Mouse (Mus musculus) mesoderm, embryonic 11.5 days (tissue): ENCODE results near the gene Aff1.
A peak's percentile ranks its signal among the peaks of the same experiment; 100 is the strongest.

ENCODE experiments used
- DNase-seq: peaks from one replicate; pipeline ENCODE4 v3.0.0-alpha.2; 2012; ENCODE audit warnings: low read depth, low spot score

Gene Aff1

DNA sequence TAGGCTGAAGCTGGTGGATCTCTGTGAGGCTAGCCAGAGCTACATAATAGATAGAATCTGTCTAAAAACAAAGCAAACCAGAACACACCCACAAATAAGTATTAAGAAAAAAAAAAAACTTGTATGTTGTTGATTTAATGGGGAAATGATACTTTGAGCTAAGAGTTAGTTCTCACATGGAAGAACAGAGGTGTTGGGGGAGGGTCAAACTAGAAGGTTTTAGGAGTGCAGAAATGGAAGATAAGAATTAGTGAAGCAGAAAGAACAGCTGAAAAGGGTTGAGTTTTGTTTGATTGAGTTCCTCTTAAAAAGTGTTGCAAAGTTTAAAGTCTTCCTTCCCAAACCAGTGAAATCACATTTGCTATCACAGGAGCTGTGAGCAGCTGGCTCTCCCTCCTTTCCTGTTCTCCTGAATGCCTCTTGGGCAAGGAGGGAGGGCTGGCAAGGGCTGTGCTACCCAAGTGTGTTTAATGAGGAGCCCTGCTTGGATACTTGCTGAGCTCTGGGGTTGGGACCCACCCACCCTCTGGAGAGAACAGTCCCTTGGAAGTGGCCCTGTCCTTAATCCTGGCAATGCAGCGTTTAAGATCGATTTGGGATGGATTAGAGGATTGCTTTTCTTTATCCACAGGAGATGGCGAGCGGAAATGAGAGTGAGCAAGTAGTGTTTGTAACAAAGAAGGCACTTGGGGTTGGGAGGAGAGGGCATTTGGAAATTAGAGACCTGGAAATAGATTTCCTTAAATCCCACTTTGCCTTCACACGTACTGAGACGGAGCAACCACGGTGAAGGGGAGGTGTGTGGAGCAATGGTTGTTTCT, 57.5 kb downstream of the Aff1 start:
- no peak for DNase-seq

DNA sequence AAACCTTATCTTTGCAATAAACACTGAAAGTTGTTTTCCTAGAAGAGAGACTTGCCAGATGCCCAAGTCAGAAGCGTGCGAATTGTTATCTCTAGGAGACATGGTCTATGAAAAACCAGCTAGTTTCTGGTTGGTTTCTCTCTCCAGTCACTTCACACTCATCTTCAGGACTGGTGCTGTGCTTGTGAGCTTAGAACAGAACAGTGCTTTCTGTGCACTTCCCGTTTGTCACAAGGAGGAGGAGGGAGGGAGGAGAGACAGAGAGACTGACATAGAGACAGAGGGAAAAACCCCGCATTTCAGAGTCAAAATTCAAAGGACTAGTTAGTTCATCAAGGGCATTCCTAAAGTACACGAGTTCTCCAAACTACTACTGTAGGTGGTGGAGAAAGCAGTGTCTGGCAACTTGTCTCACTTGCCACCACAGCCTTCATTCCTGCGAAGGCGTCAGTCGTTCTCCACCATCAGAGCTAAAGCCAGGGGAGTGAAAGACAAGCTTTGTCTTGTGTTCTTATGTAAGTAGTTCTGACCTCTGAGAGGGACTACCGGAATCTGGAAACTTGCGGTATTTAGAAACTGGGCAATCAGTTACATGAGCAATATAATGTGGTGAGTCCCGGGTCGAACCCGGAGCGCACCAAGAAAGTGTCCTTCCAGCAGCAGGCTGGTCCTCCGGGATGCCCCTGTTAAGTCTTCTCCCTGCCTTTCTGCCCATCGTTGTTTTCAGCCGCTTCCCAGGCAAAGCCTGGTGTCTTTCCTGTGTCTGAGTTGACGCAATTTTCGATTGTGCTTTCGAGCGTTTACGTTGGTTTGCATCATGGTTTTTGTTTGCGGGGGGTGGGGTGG, 60.7 kb downstream of the Aff1 start:
- DNase-seq: peak; percentile 28

DNA sequence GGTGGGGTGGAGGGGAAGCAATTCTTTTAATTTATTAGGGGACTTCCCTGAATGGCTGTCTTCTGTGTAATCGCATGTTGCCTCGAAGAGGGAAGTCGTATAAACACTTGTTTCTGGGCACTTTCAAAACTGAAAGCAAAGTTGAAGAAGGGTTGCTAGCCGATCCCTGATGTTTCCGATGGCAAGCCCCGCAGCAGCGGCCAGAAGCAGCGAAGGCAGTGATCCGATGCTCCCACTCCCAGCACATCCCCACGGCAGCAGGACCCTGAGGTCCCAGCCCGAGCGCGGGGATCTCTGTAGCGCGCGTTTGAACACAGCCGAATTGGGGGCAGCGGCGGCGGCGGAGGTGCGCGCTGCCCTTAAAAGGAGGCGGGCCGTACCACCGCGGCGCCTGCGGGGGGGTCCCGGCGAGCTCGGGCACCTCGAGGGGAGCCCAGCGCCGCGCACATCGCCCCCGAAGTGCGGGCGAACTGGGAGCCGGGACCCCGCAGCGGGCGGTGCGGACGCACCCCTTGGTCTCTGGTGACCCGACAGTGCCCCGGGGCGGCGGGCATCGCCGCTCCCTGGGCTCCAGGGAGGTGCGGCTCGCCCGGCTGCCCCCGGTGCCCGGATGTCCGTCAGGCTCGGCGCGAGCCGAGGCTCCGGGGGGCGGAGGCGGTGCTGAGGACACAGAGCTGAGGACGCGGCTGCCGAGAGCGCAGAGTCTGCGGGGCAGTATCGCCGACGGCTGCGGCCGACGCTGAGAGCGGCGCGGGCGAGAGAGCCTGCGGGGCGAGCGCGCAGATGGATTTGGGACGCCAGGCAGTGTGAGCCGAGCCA, 61.5 kb downstream of the Aff1 start:
- peak; percentile 90 for DNase-seq

DNA sequence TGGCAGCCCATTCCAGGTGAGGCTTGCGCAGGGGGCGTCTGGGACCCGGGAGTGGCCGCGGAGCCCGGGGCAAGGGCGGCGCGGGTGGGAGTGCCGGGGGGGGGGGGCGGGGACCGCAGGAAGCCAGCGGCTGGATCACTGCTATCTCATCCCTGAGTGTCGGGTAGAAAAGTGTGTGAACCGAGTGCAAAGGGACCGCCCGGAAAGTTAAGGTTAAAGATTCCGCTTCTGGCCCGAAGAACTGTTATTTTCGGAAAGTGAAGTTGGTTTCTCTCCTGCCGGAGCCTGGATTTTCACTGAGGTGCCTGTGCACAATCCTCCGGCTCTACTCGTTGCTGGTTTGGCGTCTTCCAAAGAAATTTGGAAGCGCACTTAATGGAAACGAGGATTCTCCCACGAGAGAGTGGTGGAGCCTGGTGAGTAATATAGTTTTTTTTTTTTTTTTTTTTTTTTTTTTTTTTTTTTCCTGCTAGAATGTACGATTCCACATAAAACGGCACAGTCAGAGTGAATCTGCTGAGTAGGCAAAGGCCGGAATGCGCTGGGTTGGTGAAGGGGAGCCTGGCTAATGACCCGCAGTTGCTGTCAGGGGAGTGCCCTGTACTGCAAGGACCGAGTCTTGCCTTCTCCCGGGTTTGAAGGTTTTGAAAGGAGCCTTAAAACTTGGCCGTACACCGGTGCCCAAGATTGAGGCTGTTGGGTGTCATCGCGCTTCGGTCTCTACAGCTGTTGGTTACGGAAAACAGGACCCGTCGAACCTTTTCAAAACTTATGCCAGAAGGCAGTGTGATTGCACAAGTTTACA, 62.4 kb downstream of the Aff1 start:
- DNase-seq: peak; percentile 68

DNA sequence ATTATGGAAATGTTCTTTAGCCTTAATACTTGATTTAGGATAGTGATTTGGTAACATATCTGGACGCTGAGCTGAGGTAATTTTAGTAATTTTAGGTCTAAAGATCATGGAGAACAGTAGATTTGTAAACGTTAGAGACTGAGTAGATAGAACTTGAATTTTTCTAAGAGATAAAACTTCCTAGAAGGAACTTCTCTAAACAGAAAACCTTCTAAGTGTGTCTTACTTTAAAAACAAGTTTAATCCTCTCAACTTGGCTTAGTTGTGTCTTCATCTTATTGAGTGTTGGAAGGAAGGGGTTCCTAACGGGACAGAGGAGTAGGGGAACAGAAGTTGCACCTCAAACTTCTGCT, 62.9 kb downstream of the Aff1 start:
- DNase-seq: no peak

DNA sequence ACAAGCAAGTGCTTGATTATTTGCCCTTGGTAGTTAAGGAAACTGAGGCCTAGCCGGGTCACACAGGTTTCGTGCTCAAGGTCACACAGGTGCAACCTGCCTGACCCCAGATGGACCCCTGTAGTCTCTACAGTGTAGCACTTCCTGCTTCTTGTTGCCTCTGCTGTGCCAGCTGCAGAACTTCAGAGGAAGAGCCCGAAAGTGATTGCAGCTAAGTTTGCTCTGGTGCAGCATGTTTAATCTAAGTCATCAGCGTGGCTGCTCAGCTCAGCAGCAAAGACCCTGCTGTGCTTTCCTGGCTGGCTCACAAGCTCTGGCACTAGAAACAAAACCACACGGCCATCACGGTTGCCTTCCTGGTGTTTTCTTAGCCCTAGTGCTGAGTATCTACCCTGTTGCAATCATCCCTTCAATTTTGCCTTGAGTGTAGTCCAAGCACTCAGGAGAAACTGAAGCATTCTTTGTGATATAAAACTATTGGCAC, 64.1 kb downstream of the Aff1 start:
- DNase-seq: no peak

DNA sequence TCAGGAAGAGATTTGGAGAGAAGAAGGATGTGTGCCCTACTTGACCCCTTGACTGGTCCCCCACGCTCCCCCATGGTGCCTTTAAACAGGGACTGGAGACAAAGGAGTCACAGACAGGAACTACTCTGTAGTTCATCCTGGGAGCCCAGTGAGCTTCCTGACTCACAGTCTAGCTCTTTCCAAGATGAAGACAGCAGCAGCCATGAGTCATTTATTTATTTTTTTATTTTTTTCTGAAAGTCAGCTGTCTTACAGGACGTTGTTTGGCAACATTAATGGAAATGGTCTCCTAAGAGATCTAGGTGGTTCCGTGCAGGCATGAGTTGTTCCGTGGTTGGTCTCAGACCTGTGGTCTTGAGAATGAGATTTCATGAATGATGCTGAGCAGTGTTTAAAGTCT, 66.3 kb downstream of the Aff1 start:
- no peak for DNase-seq

DNA sequence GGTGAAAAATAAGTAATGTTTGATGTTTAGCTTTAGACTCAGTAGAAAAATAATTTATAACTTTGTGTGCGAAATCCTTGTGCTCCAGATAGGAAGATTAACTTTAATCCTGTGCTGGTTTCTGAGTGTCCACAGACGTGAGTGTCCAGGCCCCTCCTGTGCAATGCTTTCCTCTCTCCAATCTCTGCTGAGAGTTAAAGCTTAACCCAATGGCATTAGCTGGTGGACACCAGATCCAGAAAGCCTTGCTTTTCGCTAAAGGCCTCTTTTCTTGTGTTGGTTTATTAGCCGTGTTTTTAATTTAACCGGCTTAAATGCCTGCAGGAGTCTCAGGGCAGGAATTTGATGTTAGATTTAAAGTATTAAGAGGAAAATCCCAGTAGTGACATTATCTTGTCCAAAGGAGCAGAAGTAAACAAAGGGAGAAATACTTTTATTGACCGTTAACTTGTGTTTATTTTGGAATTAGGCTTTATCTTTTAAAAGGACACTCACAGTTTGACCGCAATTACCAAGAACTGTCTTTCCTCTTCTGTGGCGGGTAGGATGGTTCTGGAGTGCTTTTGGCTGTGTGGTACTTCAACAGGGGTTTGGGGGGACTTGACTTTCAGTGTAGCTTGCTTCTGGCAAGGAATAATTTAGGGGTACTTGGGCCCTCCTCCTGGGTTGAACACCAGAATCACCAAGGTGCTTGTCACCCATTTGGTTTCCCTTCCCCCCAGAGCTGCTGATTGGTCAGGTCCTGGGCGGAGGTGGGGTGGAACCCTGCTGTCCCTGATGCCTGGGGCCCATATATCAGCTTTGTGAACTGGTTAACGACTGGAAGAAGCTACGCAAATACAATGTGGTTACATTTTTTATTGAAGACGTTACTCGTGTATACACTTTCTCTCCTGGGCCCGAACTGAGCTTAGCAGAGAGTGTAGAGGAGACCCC, 67.6 kb downstream of the Aff1 start:
- no peak for DNase-seq

DNA sequence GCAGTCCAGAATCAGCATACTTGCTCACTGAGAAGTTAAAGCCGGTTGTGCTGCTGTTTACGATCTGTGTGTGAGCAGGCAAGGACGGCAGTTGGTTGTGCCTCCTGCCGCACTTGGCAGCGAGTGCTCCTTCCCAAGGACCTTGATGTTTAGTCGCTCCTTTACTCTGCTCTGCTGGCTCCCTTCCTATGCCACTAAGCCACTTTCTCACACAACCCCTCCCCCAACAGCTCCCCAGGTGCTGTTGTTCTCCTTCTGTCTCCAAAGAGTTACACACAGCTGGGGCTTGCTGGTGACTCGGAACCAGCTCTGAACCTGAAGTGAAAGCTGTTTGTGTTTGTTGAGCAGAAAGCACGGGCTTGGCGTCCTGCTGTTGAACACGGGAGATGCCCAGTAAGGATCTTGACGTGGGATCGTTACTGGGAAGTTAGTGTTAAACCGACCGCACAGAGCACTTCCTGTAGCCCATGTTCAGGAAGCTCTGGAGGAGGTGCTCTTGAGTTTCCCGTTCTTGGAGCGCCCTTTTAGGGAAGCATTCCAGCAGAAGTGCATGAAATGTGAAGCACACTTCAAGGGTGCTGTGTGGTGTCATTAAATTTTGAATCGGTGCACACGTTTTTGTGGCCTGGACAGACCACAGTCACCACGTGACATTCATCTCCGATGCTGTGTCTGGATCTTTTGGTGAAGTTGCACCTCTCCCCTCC, 68.4 kb downstream of the Aff1 start:
- peak; percentile 37 for DNase-seq

DNA sequence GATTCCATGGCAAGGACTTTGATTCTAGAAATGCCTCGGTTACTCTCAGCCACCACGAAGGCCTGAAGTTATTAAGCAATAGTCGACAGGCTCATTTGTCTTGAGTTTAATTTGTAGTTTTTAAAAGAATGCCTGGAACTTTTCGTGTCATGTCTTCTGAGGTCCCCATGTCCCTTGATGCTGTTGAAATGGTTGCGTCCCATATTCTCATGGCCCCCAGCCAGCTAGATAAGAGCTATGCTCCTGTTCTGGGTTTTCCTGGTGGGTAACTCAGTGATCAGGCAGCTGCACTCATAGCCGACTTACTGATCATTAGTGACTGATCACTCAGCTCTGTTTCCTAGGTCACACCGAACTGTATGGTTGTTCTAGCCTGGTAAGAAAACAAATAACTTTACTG, 69.6 kb downstream of the Aff1 start:
- no peak for DNase-seq

DNA sequence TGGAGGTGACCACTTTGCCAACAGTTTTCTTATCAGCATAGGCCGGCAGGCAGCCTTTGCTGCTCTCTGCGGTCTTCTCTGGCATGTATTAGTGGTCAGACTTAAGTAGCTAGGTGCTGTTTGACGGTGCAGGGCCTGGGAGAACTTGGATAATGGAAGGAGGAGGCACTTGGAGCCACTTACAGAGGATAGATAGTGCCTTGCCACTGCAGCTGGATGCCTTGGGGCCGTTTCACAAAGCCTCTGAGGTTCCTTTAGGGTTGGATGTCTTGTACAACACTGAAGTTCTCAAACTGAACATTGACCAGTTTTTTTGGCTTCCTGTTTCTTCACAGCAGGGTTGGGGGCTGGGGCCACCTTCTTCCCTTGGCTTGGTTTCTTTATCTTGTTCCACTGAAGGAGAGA, 70.7 kb downstream of the Aff1 start:
- DNase-seq: no peak

DNA sequence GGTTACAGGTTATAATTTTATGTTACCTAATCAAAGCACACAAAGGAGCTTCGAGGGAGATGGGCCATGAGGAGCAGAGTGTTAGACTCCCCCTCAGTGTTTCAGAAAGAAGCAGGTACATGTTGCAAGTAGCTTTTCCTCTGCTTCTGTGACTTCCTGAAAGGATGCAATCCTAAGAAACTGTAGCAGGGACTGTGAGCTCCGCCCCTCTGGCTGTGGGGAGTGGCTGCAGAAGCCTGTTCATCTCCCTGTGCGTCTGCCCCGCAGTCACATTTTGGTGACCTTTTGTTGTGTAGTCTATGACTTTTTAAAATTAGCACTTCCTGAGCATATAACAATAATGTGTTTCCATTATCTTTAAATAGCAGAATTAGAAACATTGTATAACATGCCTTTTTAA, 73.2 kb downstream of the Aff1 start:
- DNase-seq: no peak

DNA sequence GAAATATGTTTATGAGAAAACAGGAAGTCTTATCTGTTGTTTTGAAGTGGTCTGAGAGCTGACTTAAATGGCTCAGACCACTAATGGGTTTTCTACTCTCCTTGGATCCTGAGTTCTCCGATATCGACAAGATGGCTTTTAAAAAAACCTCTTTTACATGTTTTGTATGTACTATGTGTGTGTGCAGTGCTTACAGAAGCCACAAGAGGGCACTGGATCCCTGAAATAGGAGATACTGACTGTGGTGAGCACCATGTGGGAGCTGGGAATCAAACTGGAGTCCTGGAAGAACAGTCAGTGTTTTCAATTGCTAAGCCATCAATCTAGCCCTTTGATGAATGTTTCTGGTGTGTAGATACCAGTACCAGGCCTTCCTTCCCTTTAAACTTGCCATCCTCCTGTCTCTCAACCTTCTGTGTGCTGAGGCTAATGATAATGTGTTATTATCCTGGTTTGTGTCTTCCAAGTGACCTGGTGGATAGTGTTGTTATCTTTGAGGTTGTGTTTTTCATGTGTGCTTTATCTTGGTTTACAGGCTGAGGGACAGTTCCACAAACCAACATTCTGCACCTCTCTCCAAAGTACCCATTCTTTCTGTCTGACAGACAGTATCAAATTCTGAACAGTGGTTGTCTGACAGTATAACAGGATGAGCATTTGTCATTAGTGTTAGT, 73.7 kb downstream of the Aff1 start:
- no peak for DNase-seq

DNA sequence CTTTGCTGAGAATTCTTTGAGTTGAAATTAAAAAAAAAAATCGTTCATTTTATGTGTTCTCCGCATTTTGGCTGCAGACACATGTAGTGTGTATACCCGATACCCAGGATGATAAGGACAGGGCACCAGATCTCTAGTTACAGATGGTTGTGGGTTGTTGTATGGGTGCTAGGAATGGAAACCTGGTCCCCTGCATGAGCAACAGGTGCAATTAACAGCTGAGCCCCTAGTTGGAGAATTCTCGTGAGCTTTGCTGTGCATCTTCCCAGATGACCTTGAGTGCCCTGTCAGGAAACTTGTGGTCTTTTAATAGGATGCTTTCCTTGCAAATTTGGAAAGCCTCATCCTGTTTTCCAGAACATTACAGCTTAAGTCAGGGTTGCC, 74.2 kb downstream of the Aff1 start:
- DNase-seq: no peak

DNA sequence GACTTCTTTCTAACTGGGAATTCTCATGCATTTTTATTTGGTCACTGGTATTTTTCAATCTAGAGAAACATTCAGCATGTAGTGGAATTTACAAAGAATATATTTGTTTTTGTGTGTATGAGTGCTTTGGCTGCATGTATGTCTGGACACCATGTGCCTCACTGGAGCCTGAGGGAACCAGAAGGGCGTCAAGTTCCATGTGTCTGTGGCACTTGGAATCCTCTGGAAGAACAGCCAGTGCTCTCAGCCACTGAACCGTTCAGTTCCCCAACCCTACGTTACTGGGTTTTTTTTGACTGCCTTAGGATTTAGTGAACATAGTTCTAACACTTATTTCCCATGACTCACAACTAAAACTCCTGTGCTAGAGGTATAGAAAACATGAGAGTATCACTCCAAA, 76.8 kb downstream of the Aff1 start:
- DNase-seq: no peak

DNA sequence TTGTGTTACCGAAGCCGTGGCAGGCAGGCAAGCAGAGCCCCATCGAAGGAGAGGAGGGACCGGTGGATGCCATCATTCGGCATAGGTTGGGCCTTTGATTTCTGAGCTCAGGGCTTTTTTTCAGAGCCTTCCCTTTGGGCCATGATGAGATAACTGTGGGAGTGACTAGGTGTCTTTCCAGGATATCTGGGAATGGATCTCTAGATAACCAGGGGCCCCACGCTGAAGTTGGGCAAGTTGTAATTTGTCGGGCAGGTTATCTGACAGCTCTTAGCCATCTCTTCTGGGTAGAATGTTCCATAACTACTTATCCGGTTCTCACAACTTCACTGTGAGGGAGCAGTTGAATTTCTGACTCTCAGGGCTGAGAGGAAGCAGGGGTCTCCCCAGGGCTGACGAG, 77.5 kb downstream of the Aff1 start:
- no peak for DNase-seq

DNA sequence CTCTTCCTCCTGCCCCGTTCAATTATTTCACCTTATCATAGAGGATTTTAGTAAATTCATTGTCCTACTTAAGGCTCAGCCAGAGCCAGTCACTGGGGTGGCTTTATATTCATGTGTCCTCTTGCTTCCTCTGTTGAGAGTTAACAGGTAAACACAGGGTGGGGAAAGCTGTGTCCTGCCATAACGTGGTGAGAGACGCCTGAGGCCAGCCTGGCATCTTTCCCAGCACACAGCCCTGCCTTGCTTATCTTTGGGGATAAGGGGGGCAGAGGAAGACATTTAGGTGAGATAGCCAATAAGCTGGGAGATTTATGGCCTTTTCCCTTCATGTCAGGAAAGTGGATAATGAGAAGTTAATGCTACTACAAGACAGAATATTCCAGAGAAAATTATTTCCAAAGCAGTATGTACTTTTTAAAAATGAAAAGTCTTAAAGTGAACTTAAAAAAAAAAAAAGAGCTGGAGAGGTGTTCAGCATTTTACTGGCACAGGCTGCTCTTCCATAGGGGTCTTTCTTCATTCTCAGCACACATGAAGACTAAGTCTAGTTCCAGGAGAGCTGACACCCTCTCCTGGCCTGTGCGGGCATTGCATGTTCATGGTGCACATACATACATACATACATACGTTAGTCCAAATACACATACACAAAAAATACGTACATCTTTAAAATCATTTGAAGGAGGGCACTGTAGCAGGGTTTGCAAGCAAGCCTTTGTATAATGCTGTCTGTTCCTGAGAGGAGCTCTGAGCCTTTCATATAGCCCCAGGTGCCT, 78.5 kb downstream of the Aff1 start:
- DNase-seq: no peak

DNA sequence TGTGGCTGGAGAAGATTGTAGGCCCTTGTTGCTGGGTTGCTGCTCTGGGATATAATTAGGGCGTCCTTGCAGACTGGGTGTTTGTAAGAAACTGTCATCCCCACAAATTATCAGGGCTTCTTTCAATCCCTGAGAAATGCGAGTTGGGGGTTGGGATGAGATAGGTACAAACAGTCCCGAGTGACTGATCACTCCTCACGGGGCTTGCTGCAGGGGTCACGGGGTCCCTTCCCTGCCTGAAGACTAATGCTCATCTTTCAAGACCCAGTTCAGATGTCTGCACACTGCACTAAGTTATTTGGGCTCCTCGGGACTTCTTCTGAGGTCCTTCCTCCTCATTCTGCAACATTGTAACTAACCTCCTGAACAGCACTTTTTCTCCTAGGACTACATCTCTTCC, 79.2 kb downstream of the Aff1 start:
- no peak for DNase-seq
